Mouse (Mus musculus) C2C12 (cell line): Measurements from ENCODE around the gene Rbms2. TPM values are rescaled to one million over a fixed set of nuclear protein-coding genes. Genes with fewer than 3 reads are reported as not detected.

ENCODE experiments used
- H3K27me3 ChIP-seq: one replicate; pipeline ENCODE4 v1.6.1; 2011; ENCODE audit not compliant: control insufficient read depth, insufficient read depth, insufficient read length
- H3K36me3 ChIP-seq: one replicate; pipeline ENCODE4 v1.6.1; 2011; ENCODE audit not compliant: control insufficient read depth, insufficient read depth
- H3K4me3 ChIP-seq: one replicate; pipeline ENCODE4 v1.5.1; 2011; ENCODE audit warnings: mild to moderate bottlenecking, control low read depth; ENCODE audit not compliant: poor library complexity, insufficient read depth, severe bottlenecking
- H3K79me2 ChIP-seq: one replicate; pipeline ENCODE4 v1.6.1; 2011; ENCODE audit not compliant: control insufficient read depth, insufficient read depth
- H3K79me3 ChIP-seq: one replicate; pipeline ENCODE4 v1.6.1; 2011; ENCODE audit warnings: low read depth, control low read depth
- H3ac ChIP-seq: one replicate; pipeline ENCODE3; 2011; ENCODE audit warnings: low read depth; ENCODE audit not compliant: control insufficient read depth, insufficient read length
- CEBPB ChIP-seq: IDR thresholded peaks from one replicate; pipeline ENCODE4 v1.6.1; 2011; ENCODE audit warnings: low read depth, mild to moderate bottlenecking, control low read depth, moderate library complexity
- CTCF ChIP-seq: IDR thresholded peaks from one replicate; pipeline ENCODE4 v1.5.1; 2011; ENCODE audit not compliant: control insufficient read depth, insufficient read depth, insufficient read length
- FOSL1 ChIP-seq: IDR thresholded peaks from one replicate; pipeline ENCODE4 v1.8.0; 2011; ENCODE audit warnings: mild to moderate bottlenecking, low read length; ENCODE audit not compliant: poor library complexity, insufficient read depth, severe bottlenecking
- MAX ChIP-seq: IDR thresholded peaks from one replicate; pipeline ENCODE4 v1.6.1; 2011; ENCODE audit warnings: mild to moderate bottlenecking, control low read depth
- MYOD1 ChIP-seq: IDR thresholded peaks from one replicate; pipeline ENCODE4 v1.6.1; 2011; ENCODE audit warnings: low read depth; ENCODE audit not compliant: control insufficient read depth, insufficient read length
- MYOG ChIP-seq: IDR thresholded peaks from one replicate; pipeline ENCODE4 v1.6.1; 2011; ENCODE audit not compliant: control insufficient read depth, insufficient read length; ENCODE audit errors: extremely low read depth
- USF1 ChIP-seq: IDR thresholded peaks from one replicate; pipeline ENCODE4 v1.6.1; 2011; ENCODE audit warnings: low read depth, mild to moderate bottlenecking, control low read depth, moderate library complexity
- polyA plus RNA-seq: library from polyadenylated mRNA; unstranded; fragments of >200 nt; fragmentation: generic; extraction: Trizol; gene quantifications from one replicate; pipeline ENCODE4 v1.2.1, GENCODE M21; 2012; ENCODE audit warnings: missing spikeins

Gene Rbms2
- polyA plus RNA-seq, 1 experiment = 61.4 TPM

GRCm38 (mm10) chr10:128140236-128140952 lies 39.7 kb downstream of the Rbms2 start:
- Histone ChIP-seq H3K27me3 (no peaks in the 10 kb centered on the region), H3K79me3 (no peaks in the 10 kb centered on the region), H3K4me3 (no peak overlapping the region), H3K79me2 (no peaks in the 10 kb centered on the region), H3K36me3 (peaks cover 67% of the 10 kb centered on the region), H3ac (no peak overlapping the region)
- no peak for TF ChIP-seq USF1
- TF ChIP-seq MAX = no peak
- no peak for TF ChIP-seq CTCF
- no peak for TF ChIP-seq MYOG
- TF ChIP-seq CEBPB = no peak
- TF ChIP-seq MYOD1 = no peak
- no peak for TF ChIP-seq FOSL1

GRCm38 (mm10) chr10:128135374-128135773 lies 44.7 kb downstream of the Rbms2 start:
- H3K79me2 ChIP-seq = no peaks in the 10 kb centered on the region
- no peak overlapping the region for H3K4me3 ChIP-seq
- no peaks in the 10 kb centered on the region for H3K27me3 ChIP-seq
- H3K79me3 ChIP-seq = no peaks in the 10 kb centered on the region
- H3K36me3 ChIP-seq = peaks cover 82% of the 10 kb centered on the region
- TF ChIP-seq CEBPB = no peak
- TF ChIP-seq FOSL1 = no peak
- no peak for TF ChIP-seq MYOD1
- no peak for TF ChIP-seq MYOG
- no peak for TF ChIP-seq USF1
- TF ChIP-seq MAX = no peak
- no peak for TF ChIP-seq CTCF
- H3ac ChIP-seq = no peak overlapping the region

- Histone ChIP-seq H3K27me3 (no peaks in the 10 kb centered on the region), H3K4me3 (no peak overlapping the region), H3K79me3 (no peaks in the 10 kb centered on the region), H3ac (no peak overlapping the region), H3K36me3 (peaks cover 81% of the 10 kb centered on the region), H3K79me2 (no peaks in the 10 kb centered on the region)
- TF ChIP-seq FOSL1 (no peak), USF1 (no peak), CEBPB (no peak), CTCF (no peak), MAX (no peak), MYOG (no peak), MYOD1 (no peak)
Observed at GRCm38 (mm10) chr10:128133650-128134332, 46.3 kb downstream of the Rbms2 start.

GRCm38 (mm10) chr10:128131812-128132211 lies 48.3 kb downstream of the Rbms2 start:
- Histone ChIP-seq H3K4me3 (no peak overlapping the region), H3K79me3 (no peaks in the 10 kb centered on the region), H3K36me3 (peaks cover 79% of the 10 kb centered on the region), H3ac (no peak overlapping the region), H3K27me3 (no peaks in the 10 kb centered on the region), H3K79me2 (no peaks in the 10 kb centered on the region)
- TF ChIP-seq CTCF (no peak), MYOD1 (no peak), USF1 (no peak), MAX (no peak), MYOG (no peak), CEBPB (no peak), FOSL1 (no peak)

GRCm38 (mm10) chr10:128131297-128131696 lies 48.8 kb downstream of the Rbms2 start:
- no peak for TF ChIP-seq FOSL1
- TF ChIP-seq MYOD1 = no peak
- no peak for TF ChIP-seq MYOG
- TF ChIP-seq MAX = no peak
- Histone ChIP-seq H3K79me2 (no peaks in the 10 kb centered on the region), H3ac (no peak overlapping the region), H3K27me3 (no peaks in the 10 kb centered on the region), H3K36me3 (peaks cover 84% of the 10 kb centered on the region), H3K4me3 (no peak overlapping the region), H3K79me3 (no peaks in the 10 kb centered on the region)

GRCm38 (mm10) chr10:128128143-128128542 lies 52.0 kb downstream of the Rbms2 start:
- Histone ChIP-seq H3K79me3 (no peaks in the 10 kb centered on the region), H3ac (no peak overlapping the region), H3K36me3 (peaks cover 85% of the 10 kb centered on the region), H3K79me2 (no peaks in the 10 kb centered on the region), H3K27me3 (no peaks in the 10 kb centered on the region), H3K4me3 (no peak overlapping the region)
- no peak for TF ChIP-seq CTCF
- no peak for TF ChIP-seq FOSL1
- TF ChIP-seq CEBPB = no peak
- no peak for TF ChIP-seq MYOG
